9 mouse cellular contexts compared by ENCODE assay signal in genomic region chr10:79726090-79726489, GRCm38 (mm10). TPM values are rescaled to one million over a fixed set of nuclear protein-coding genes. Genes with fewer than 3 reads are reported as not detected.
DNase-seq lines count a peak whose midpoint lies in the region; ATAC-seq and TF ChIP-seq lines count a peak whose summit lies in the region.
"Had no signal": no experiment of that assay in that cellular context is flagged by ENCODE, and none has a peak within 500 bp of the region (broad histone marks: within the 10 kb centered on the region; RNA-seq: fewer than 3 reads in every experiment).

No protein-coding gene starts in this region.

- TF ChIP-seq CTCF in lung, postnatal 0 days (IDR thresholded peaks at IDR 0.05): peak; percentile 77

- DNase-seq in cerebellum, postnatal 10 days: peak; percentile 65 to 71
- no peak for DNase-seq in cerebellum, adult 9-10 months
- DNase-seq in 416B (ENCODE audit: low read depth): peak; percentile 70
- peak; percentile 66 to 82 for DNase-seq in adrenal gland, postnatal 36 days
- DNase-seq in kidney, adult 11 months: peak; percentile 63
- peak; percentile 49 for DNase-seq in lung, postnatal 0 days (ENCODE audit: low spot score)
- DNase-seq in thymus, postnatal 0 days (ENCODE audit: low spot score): peak; percentile 41
- no peak for DNase-seq in ovary, postnatal 36 days (ENCODE audit: low spot score)

- no peaks in the 10 kb centered on the region for H3K36me3 ChIP-seq in lung, postnatal 0 days (ENCODE audit: insufficient read depth, low read length)

- no peaks in the 10 kb centered on the region for H3K9me3 ChIP-seq in lung, postnatal 0 days (ENCODE audit: low read length)

- WGBS in lung, postnatal 0 days: 41% methylated on average over 11 of the region's 11 CpGs

- H3K4me1 ChIP-seq in lung, postnatal 0 days (ENCODE audit: insufficient read depth, low read depth, low read length): no peaks in the 10 kb centered on the region

- H3K27me3 ChIP-seq in lung, postnatal 0 days (replicated peaks; ENCODE audit: insufficient read depth, low read length): no peaks in the 10 kb centered on the region

- TF ChIP-seq EP300 in lung, postnatal 0 days (IDR thresholded peaks at IDR 0.05): no peak

- peak; percentile 52; the same call in 1 of the 2 replicates for ATAC-seq in lung, postnatal 0 days

- H3K4me2 ChIP-seq in lung, postnatal 0 days (replicated peaks; ENCODE audit: low read depth, low read length): no peak overlapping the region

- H3K9ac ChIP-seq in lung, postnatal 0 days (replicated peaks; ENCODE audit: low read depth): no peak overlapping the region

- H3K27ac ChIP-seq in lung, postnatal 0 days (ENCODE audit: low read length): no peak overlapping the region

- no peak overlapping the region for H3K4me3 ChIP-seq in lung, postnatal 0 days (ENCODE audit: low read depth, low read length)

RNA-seq across cellular contexts. Expression of gene Hcn2, which starts 9.7 kb away (rescaled TPM):
- 1 to 10 TPM; 4.3 to 6.0 TPM for total RNA-seq in adrenal gland, postnatal 36 days (2021)
- 0.12 and 0.15 TPM in 2 replicates for polyA plus RNA-seq in lung, postnatal 0 days (2015; fragmentation: Nextera tagmentation; extraction: Ambion mirVana)
- polyA plus RNA-seq in thymus, postnatal 0 days (2015; fragmentation: Nextera tagmentation; extraction: Ambion mirVana): 0.05 TPM in 1 of 2 replicates, not detected in the other

RNA-seq across cellular contexts. Expression of gene Polrmt, which starts 20.3 kb away (rescaled TPM):
- 10 to 100 TPM; 51.1 to 58.0 TPM for total RNA-seq in adrenal gland, postnatal 36 days (2021)
- 17.4 and 22.4 TPM in 2 replicates for polyA plus RNA-seq in lung, postnatal 0 days (2015; fragmentation: Nextera tagmentation; extraction: Ambion mirVana)
- polyA plus RNA-seq in thymus, postnatal 0 days (2015; fragmentation: Nextera tagmentation; extraction: Ambion mirVana): 35.2 and 39.5 TPM in 2 replicates

RNA-seq across cellular contexts. Expression of gene Bsg, which starts 21.8 kb away (rescaled TPM):
- 100 to 1,000 TPM; 558 to 568 TPM for total RNA-seq in adrenal gland, postnatal 36 days (2021)
- polyA plus RNA-seq in lung, postnatal 0 days (2015; fragmentation: Nextera tagmentation; extraction: Ambion mirVana): 1,234 and 1,299 TPM in 2 replicates
- 376 and 398 TPM in 2 replicates for polyA plus RNA-seq in thymus, postnatal 0 days (2015; fragmentation: Nextera tagmentation; extraction: Ambion mirVana)

RNA-seq across cellular contexts. Expression of gene Fgf22, which starts 28.8 kb away (rescaled TPM):
- not detected for total RNA-seq in adrenal gland, postnatal 36 days (2021)
- polyA plus RNA-seq in lung, postnatal 0 days (2015; fragmentation: Nextera tagmentation; extraction: Ambion mirVana): 0.18 TPM in 1 of 2 replicates, not detected in the other
- polyA plus RNA-seq in thymus, postnatal 0 days (2015; fragmentation: Nextera tagmentation; extraction: Ambion mirVana): 0.23 TPM in 1 of 2 replicates, not detected in the other
- total RNA-seq: heart, postnatal 36 days had no signal

RNA-seq across cellular contexts. Expression of gene Gzmm, which starts 37.3 kb away (rescaled TPM):
- 1 to 10 TPM in 1 of 2 experiments, under 1 TPM in 1; 0.86 to 1.0 TPM for total RNA-seq in adrenal gland, postnatal 36 days (2021)
- 0.57 and 0.69 TPM in 2 replicates for polyA plus RNA-seq in lung, postnatal 0 days (2015; fragmentation: Nextera tagmentation; extraction: Ambion mirVana)
- polyA plus RNA-seq in thymus, postnatal 0 days (2015; fragmentation: Nextera tagmentation; extraction: Ambion mirVana): 0.35 and 0.48 TPM in 2 replicates

Comparison
In these comparisons a context has a peak if more than half of its experiments do, and no peak if none do; other contexts are left out.
1. DNase-seq: peak in cerebellum, postnatal 10 days (2 of 2), 416B (single experiment), adrenal gland, postnatal 36 days (2 of 2), kidney, adult 11 months (single experiment), lung, postnatal 0 days (single experiment) and thymus, postnatal 0 days (single experiment); none in cerebellum, adult 9-10 months (single experiment) and ovary, postnatal 36 days (single experiment).